ENCODE assay signal across 9 mouse cellular contexts in the genomic region with DNA sequence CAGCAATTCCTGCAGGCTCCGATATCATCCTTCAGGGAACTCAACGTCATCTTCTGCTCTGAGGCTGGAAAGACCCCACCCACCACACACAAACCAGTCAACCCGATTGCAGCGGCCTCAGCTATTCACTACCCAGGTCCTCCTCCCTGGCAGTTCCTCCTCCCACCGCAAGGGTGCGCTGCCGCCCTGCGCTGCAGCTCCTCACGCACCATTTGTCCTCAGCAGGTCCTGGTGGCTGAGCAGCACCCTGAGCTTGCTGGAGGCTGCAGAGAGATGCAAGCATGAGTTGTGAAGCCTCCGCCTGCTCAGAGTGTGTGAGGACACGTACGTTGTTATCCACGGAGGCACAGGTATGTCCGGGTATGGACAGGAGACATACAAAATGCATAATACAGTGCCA. TPM values are rescaled to one million over a fixed set of nuclear protein-coding genes. Genes with fewer than 3 reads are reported as not detected.
DNase-seq lines count a peak whose midpoint lies in the region; ATAC-seq and TF ChIP-seq lines count a peak whose summit lies in the region.
"Had no signal": no experiment of that assay in that cellular context is flagged by ENCODE, and none has a peak within 500 bp of the region (broad histone marks: within the 10 kb centered on the region; RNA-seq: fewer than 3 reads in every experiment).

No protein-coding gene starts in this region.

- H3K4me3 ChIP-seq in embryonic facial prominence, embryonic 10.5 days, result no peak overlapping the region
- no peak overlapping the region for H3K4me3 ChIP-seq in liver, postnatal 0 days (ENCODE audit: low read depth, low read length)
- H3K4me3 ChIP-seq: heart, embryonic 15.5 days had no signal

- peak; percentile 84 for DNase-seq in adrenal gland, postnatal 14 days
- DNase-seq in embryonic facial prominence, embryonic 10.5 days (ENCODE audit: low spot score), result peak; percentile 72
- DNase-seq in heart, adult 8-10 months (ENCODE audit: low spot score), result peak; percentile 63
- DNase-seq in kidney, postnatal 14 days, result peak; percentile 68
- DNase-seq in liver, postnatal 0 days, result peak; percentile 80
- peak; percentile 51 for DNase-seq in ovary, postnatal 14 days (ENCODE audit: low spot score)
- peak; percentile 48 to 80 for DNase-seq in thymus, postnatal 10 days (ENCODE audit: low spot score in 2 of 2)

- TF ChIP-seq CTCF in liver, postnatal 0 days (IDR thresholded peaks at IDR 0.05; ENCODE audit: low read depth), result peak; percentile 99

- H3K9ac ChIP-seq in liver, postnatal 0 days (replicated peaks), result no peak overlapping the region
- H3K9ac ChIP-seq: heart, embryonic 15.5 days had no signal

- no peak overlapping the region for H3K4me2 ChIP-seq in liver, postnatal 0 days (ENCODE audit: low read depth, low read length)
- H3K4me2 ChIP-seq: heart, embryonic 15.5 days had no signal

- 0 out of 2 replicates have a peak, but pooled peaks cover 6% of the 10 kb centered on the region for H3K9me3 ChIP-seq in embryonic facial prominence, embryonic 10.5 days
- H3K9me3 ChIP-seq in liver, postnatal 0 days (ENCODE audit: low read length), result no peaks in the 10 kb centered on the region
- H3K9me3 ChIP-seq: heart, embryonic 15.5 days had no signal

- no peak overlapping the region for H3K27ac ChIP-seq in embryonic facial prominence, embryonic 10.5 days (replicated peaks)
- no peak overlapping the region for H3K27ac ChIP-seq in liver, postnatal 0 days (ENCODE audit: low read depth)
- H3K27ac ChIP-seq: heart, embryonic 15.5 days had no signal

- H3K27me3 ChIP-seq in embryonic facial prominence, embryonic 10.5 days (replicated peaks; ENCODE audit: low read depth, poor library complexity, severe bottlenecking), result no peaks in the 10 kb centered on the region
- no peaks in the 10 kb centered on the region for H3K27me3 ChIP-seq in liver, postnatal 0 days (ENCODE audit: insufficient read depth, low read length)
- H3K27me3 ChIP-seq: heart, embryonic 15.5 days had no signal

- WGBS in embryonic facial prominence, embryonic 10.5 days, result 14% methylated on average over 14 of the region's 14 CpGs
- WGBS in liver, postnatal 0 days (ENCODE audit: insufficient replicate concordance), result 14% methylated on average over 14 of the region's 14 CpGs

- peak; percentile 54 for ATAC-seq in CD4-positive, CD25-positive, alpha-beta regulatory T cell, adult 4 months
- ATAC-seq in liver, postnatal 0 days, result peak; percentile 74

- TF ChIP-seq EP300 in liver, postnatal 0 days (IDR thresholded peaks at IDR 0.05; ENCODE audit: low read depth), result no peak

- no peaks in the 10 kb centered on the region for H3K4me1 ChIP-seq in embryonic facial prominence, embryonic 10.5 days
- no peaks in the 10 kb centered on the region for H3K4me1 ChIP-seq in liver, postnatal 0 days (ENCODE audit: insufficient read depth)

- no peaks in the 10 kb centered on the region for H3K36me3 ChIP-seq in embryonic facial prominence, embryonic 10.5 days (replicated peaks)
- H3K36me3 ChIP-seq in liver, postnatal 0 days (replicated peaks; ENCODE audit: insufficient read depth, low read length), result no peaks in the 10 kb centered on the region
- H3K36me3 ChIP-seq: heart, embryonic 15.5 days had no signal

RNA-seq across cellular contexts. Expression of a gene that starts 1.9 kb away (rescaled TPM):
- polyA plus RNA-seq in CD4-positive, CD25-positive, alpha-beta regulatory T cell, adult 4 months (2017; shearing (Covaris generic)), result not detected
- 2.6 and 7.4 TPM in 2 replicates for total RNA-seq in adrenal gland, postnatal 14 days (2021)
- polyA plus RNA-seq in embryonic facial prominence, embryonic 10.5 days (2016; fragmentation: Nextera tagmentation; extraction: Ambion mirVana), result 0.16 and 0.20 TPM in 2 replicates
- total RNA-seq in heart, adult 8-10 months (2022), result under 1 TPM; 0.53 to 0.79 (median 0.59) TPM
- 29.3 and 30.2 TPM in 2 replicates for polyA plus RNA-seq in liver, postnatal 0 days (2015; fragmentation: Nextera tagmentation; extraction: Ambion mirVana)

RNA-seq across cellular contexts. Expression of a gene that starts 24.6 kb away (rescaled TPM):
- 10 to 100 TPM in 1 of 2 experiments, under 1 TPM in 1; 0.38 to 12.4 TPM for polyA plus RNA-seq in CD4-positive, CD25-positive, alpha-beta regulatory T cell, adult 4 months (2017; shearing (Covaris generic))
- total RNA-seq in adrenal gland, postnatal 14 days (2021), result 0.63 and 11.8 TPM in 2 replicates
- polyA plus RNA-seq in embryonic facial prominence, embryonic 10.5 days (2016; fragmentation: Nextera tagmentation; extraction: Ambion mirVana), result 0.32 and 0.36 TPM in 2 replicates
- under 1 TPM; 0.22 to 0.55 (median 0.47) TPM for total RNA-seq in heart, adult 8-10 months (2022)
- polyA plus RNA-seq in liver, postnatal 0 days (2015; fragmentation: Nextera tagmentation; extraction: Ambion mirVana), result 0.05 and 0.06 TPM in 2 replicates
- polyA plus RNA-seq: heart, embryonic 15.5 days had no signal

RNA-seq across cellular contexts. Expression of a gene that starts 30.2 kb away (rescaled TPM):
- not detected for polyA plus RNA-seq in CD4-positive, CD25-positive, alpha-beta regulatory T cell, adult 4 months (2017; shearing (Covaris generic))
- 0.52 and 0.94 TPM in 2 replicates for total RNA-seq in adrenal gland, postnatal 14 days (2021)
- polyA plus RNA-seq in embryonic facial prominence, embryonic 10.5 days (2016; fragmentation: Nextera tagmentation; extraction: Ambion mirVana), result not detected in 2 replicates
- total RNA-seq in heart, adult 8-10 months (2022), result under 1 TPM; 0.63 to 0.78 (median 0.71) TPM
- polyA plus RNA-seq in liver, postnatal 0 days (2015; fragmentation: Nextera tagmentation; extraction: Ambion mirVana), result 0.14 and 0.19 TPM in 2 replicates

RNA-seq across cellular contexts. Expression of a gene that starts 42.5 kb away (rescaled TPM):
- 10 to 100 TPM; 20.3 to 32.6 TPM for polyA plus RNA-seq in CD4-positive, CD25-positive, alpha-beta regulatory T cell, adult 4 months (2017; shearing (Covaris generic))
- 19.6 and 22.0 TPM in 2 replicates for total RNA-seq in adrenal gland, postnatal 14 days (2021)
- polyA plus RNA-seq in embryonic facial prominence, embryonic 10.5 days (2016; fragmentation: Nextera tagmentation; extraction: Ambion mirVana), result 44.6 and 46.8 TPM in 2 replicates
- total RNA-seq in heart, adult 8-10 months (2022), result 10 to 100 TPM; 19.9 to 23.0 (median 20.6) TPM
- polyA plus RNA-seq in liver, postnatal 0 days (2015; fragmentation: Nextera tagmentation; extraction: Ambion mirVana), result 16.6 and 16.9 TPM in 2 replicates

RNA-seq across cellular contexts. Expression of a gene that starts 46.4 kb away (rescaled TPM):
- not detected for polyA plus RNA-seq in CD4-positive, CD25-positive, alpha-beta regulatory T cell, adult 4 months (2017; shearing (Covaris generic))
- 26.9 and 29.5 TPM in 2 replicates for total RNA-seq in adrenal gland, postnatal 14 days (2021)
- polyA plus RNA-seq in embryonic facial prominence, embryonic 10.5 days (2016; fragmentation: Nextera tagmentation; extraction: Ambion mirVana), result 7.3 and 8.2 TPM in 2 replicates
- under 1 TPM in 2 of 4 experiments, not detected in 2; 0.86 to 0.97 TPM for total RNA-seq in heart, adult 8-10 months (2022)
- 2.7 and 3.4 TPM in 2 replicates for polyA plus RNA-seq in liver, postnatal 0 days (2015; fragmentation: Nextera tagmentation; extraction: Ambion mirVana)

Comparison
In these comparisons a context has a peak if more than half of its experiments do, and no peak if none do; other contexts are left out.
1. RNA of a gene that starts 1.9 kb away (polyA plus RNA-seq): 29.3 to 30.2 TPM in liver, postnatal 0 days; 0.16 to 0.20 TPM in embryonic facial prominence, embryonic 10.5 days and not detected in CD4-positive, CD25-positive, alpha-beta regulatory T cell, adult 4 months; every median in the first group is over 10 times any median in the second.
2. Peak in every context shown above with its lines, with median percentiles within 50 percentile points of each other: DNase-seq.